ENCODE assay signal across 10 mouse cellular contexts in genomic region chr8:54153240-54153639, GRCm38 (mm10).
DNase-seq lines count a peak whose midpoint lies in the region; ATAC-seq lines count a peak whose summit lies in the region.
"Had no signal": no experiment of that assay in that cellular context is flagged by ENCODE, and none has a peak within 500 bp of the region (broad histone marks: within the 10 kb centered on the region; RNA-seq: fewer than 3 reads in every experiment).

No protein-coding gene starts in this region.

- no peaks in the 10 kb centered on the region for H3K9me3 ChIP-seq in kidney, embryonic 15.5 days (replicated peaks)
- no peaks in the 10 kb centered on the region for H3K9me3 ChIP-seq in midbrain, embryonic 11.5 days (ENCODE audit: control insufficient read depth, low read length)
- H3K9me3 ChIP-seq: embryonic facial prominence, embryonic 12.5 days; liver, embryonic 15.5 days had no signal

- no peak overlapping the region for H3K27ac ChIP-seq in kidney, embryonic 15.5 days
- H3K27ac ChIP-seq in midbrain, embryonic 11.5 days (ENCODE audit: low read depth, low read length): no peak overlapping the region
- H3K27ac ChIP-seq: embryonic facial prominence, embryonic 12.5 days; liver, embryonic 15.5 days had no signal

- H3K27me3 ChIP-seq in kidney, embryonic 15.5 days: no peaks in the 10 kb centered on the region
- no peaks in the 10 kb centered on the region for H3K27me3 ChIP-seq in midbrain, embryonic 11.5 days (ENCODE audit: control insufficient read depth, insufficient read depth, low read length)
- H3K27me3 ChIP-seq: embryonic facial prominence, embryonic 12.5 days; liver, embryonic 15.5 days had no signal

- no peaks in the 10 kb centered on the region for H3K36me3 ChIP-seq in kidney, embryonic 15.5 days
- no peaks in the 10 kb centered on the region for H3K36me3 ChIP-seq in midbrain, embryonic 11.5 days (ENCODE audit: control insufficient read depth, insufficient read depth, low read length)
- H3K36me3 ChIP-seq: embryonic facial prominence, embryonic 12.5 days; liver, embryonic 15.5 days had no signal

- H3K4me1 ChIP-seq in kidney, embryonic 15.5 days: no peaks in the 10 kb centered on the region
- no peaks in the 10 kb centered on the region for H3K4me1 ChIP-seq in midbrain, embryonic 11.5 days (ENCODE audit: control insufficient read depth, insufficient read depth, low read length)
- H3K4me1 ChIP-seq: embryonic facial prominence, embryonic 12.5 days; liver, embryonic 15.5 days had no signal

- H3K4me3 ChIP-seq in kidney, embryonic 15.5 days (replicated peaks): no peak overlapping the region
- no peak overlapping the region for H3K4me3 ChIP-seq in midbrain, embryonic 11.5 days (ENCODE audit: low read depth, low read length)
- H3K4me3 ChIP-seq: embryonic facial prominence, embryonic 12.5 days; liver, embryonic 15.5 days had no signal

- WGBS in kidney, embryonic 15.5 days: 64% methylated on average over 4 of the region's 4 CpGs
- 65% methylated on average over 4 of the region's 4 CpGs for WGBS in midbrain, embryonic 11.5 days

- DNase-seq in kidney, adult 18-20 months: peak; percentile 58
- peak; percentile 55 for DNase-seq in ES-CJ7 (ENCODE audit: low read depth, low spot score)
- peak; percentile 41 for DNase-seq in brain, adult 2 months (ENCODE audit: low read depth, low spot score)
- DNase-seq in layer of hippocampus, adult 8-10 months (ENCODE audit: low spot score in 2 of 2): peak; percentile 3 to 44
- no peak for DNase-seq in midbrain, embryonic 11.5 days (ENCODE audit: low spot score, missing footprints)
- no peak for DNase-seq in Muller cell, postnatal 12 days (ENCODE audit: inconsistent ontology term)

- H3K4me2 ChIP-seq in kidney, embryonic 15.5 days: no peak overlapping the region
- no peak overlapping the region for H3K4me2 ChIP-seq in midbrain, embryonic 11.5 days
- H3K4me2 ChIP-seq: embryonic facial prominence, embryonic 12.5 days; liver, embryonic 15.5 days had no signal

- H3K9ac ChIP-seq in kidney, embryonic 15.5 days: no peak overlapping the region
- H3K9ac ChIP-seq in midbrain, embryonic 11.5 days (ENCODE audit: low read length): no peak overlapping the region
- H3K9ac ChIP-seq: embryonic facial prominence, embryonic 12.5 days; liver, embryonic 15.5 days had no signal

- no peak for ATAC-seq in kidney, embryonic 15.5 days (replicated peaks; ENCODE audit: low FRiP score)
- ATAC-seq in frontal cortex, adult (ENCODE audit: low TSS enrichment): 0 out of 2 replicates have a peak, but pooled peaks have one; percentile 47
- 0 out of 2 replicates have a peak, but pooled peaks have one; percentile 42 for ATAC-seq in midbrain, embryonic 11.5 days (ENCODE audit: low FRiP score)

Comparison
In these comparisons a context has a peak if more than half of its experiments do, and no peak if none do; other contexts are left out.
1. DNase-seq: peak in kidney, adult 18-20 months (single experiment), ES-CJ7 (single experiment), brain, adult 2 months (single experiment) and layer of hippocampus, adult 8-10 months (2 of 2); none in midbrain, embryonic 11.5 days (single experiment) and Muller cell, postnatal 12 days (single experiment).